Mouse (Mus musculus): Measurements from ENCODE around the gene Pced1b. TPM values are rescaled to one million over a fixed set of nuclear protein-coding genes. Genes with fewer than 3 reads are reported as not detected.
A peak's percentile ranks its signal among the peaks of the same experiment; 100 is the strongest.
"Not testable (repeated sequence)": the region's sequence is repeated elsewhere in the genome, so short reads cannot be mapped to it uniquely, and the experiment has no call there.

The Pced1b gene
- total RNA-seq (2017), result 7.9 and 9.9 TPM in 2 replicates

DNA sequence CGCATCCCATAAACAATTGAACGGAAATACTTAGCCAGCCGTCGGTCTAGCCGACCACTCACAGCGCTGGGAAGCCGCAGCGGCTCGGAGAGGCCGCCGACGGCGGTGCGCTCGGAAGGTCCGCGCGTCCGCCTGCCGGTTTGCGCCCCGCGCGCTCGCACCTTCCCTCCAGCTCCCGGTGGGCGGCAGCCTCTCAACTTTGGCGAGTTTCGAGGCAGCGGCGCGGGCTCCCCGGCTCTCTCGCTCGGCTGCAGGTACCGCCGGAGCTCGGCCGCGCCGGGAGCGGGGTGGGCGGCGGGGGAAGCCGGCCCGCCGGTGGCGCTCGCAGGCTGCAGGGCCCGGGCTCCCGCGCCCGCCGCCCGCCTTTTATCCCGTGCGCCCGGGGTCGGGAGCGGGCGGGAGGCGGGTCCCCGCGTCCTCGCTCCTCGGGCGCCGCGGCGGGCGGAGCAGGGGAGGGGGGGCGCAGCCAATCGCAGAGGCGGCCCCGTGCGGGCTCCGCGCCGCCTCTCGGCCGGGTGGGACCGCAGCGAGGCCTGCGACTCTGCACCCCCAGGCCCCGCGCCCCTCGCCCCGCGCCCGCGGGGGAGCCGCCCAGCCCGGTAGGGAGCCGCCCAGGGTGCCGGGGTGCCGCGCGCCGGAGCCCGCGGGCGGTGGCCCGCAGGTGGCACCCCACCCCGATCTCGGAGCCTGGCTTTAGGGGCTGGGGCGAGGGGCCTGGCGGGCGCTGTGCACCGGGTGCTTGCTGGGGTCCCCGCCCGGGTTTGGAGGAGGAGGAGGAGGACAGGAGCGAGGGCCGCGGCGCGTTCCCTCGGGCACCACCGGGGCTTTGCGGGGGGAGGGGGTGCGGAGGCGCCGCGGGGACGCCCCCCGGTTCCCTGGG, at the start of gene Pced1b, which contains the start of gene Amigo2:
Pced1b (plus strand) TSS at position 197 of the 880 bp plus-strand sequence.
Amigo2 (minus strand) TSS at position 377 of the 880 bp plus-strand sequence.
- no peak for ATAC-seq (replicated peaks; ENCODE audit: low read depth, poor library complexity, severe bottlenecking)

DNA sequence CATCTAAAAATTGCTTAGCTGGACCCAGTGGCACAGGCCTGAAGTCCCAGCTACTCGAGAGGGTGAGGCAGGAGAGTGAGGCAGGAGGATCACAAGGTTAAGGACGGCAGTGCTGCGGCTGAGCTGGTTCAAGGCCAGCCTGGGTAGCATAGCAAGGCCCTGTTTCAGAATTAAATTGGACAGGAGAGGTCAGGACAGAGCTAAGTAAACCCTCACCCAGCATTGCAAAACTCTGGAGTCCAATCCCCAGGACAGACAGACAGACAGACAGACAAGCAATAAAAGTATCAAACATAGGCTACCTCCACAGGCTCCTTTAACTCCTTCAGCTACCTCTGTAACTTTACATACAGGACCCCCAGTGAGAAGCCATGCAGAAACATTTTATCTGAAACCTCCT, 42.0 kb upstream of the Pced1b start:
- ATAC-seq (replicated peaks; ENCODE audit: low read depth, poor library complexity, severe bottlenecking), result no peak

DNA sequence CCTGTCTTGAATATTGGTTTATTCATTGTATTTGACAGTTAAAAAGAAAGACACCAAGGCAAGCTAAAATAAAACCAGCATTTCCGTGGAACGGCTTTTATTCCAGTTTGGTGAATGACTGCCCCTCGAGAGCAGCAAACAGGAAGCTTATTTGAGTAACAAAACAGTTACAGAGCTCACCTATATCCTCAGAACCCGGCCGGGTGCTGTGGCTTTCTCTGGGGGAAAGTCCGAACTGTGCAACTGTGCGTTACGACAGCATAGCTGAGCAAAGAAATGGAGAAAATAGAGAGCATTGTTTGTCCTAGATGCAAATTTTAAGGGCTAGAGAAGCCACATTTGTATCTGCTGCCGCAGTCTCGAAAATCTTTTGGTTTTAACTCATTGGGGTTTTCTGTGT, 41.1 kb upstream of the Pced1b start:
- ATAC-seq (replicated peaks; ENCODE audit: low read depth, poor library complexity, severe bottlenecking), result no peak

DNA sequence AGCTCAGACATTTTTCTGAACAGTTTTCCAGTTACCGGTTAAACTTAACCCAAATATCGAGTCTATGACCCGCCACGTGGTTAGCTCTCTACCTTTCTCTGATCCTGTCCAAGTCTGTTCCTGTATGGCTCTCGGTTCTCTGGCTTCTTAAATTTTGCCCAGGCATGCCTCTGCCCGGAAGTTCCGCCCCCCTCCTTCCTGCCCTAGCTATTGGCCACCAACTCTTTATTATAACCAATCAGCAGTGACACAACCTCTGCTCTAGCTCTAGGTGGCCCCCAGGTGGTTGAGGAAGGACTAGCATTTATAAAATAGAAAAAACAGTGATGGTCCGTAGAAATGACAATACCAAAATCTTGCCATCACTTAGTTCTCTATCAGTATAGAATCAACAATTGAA, 40.4 kb upstream of the Pced1b start:
- no peak for ATAC-seq (replicated peaks; ENCODE audit: low read depth, poor library complexity, severe bottlenecking)

DNA sequence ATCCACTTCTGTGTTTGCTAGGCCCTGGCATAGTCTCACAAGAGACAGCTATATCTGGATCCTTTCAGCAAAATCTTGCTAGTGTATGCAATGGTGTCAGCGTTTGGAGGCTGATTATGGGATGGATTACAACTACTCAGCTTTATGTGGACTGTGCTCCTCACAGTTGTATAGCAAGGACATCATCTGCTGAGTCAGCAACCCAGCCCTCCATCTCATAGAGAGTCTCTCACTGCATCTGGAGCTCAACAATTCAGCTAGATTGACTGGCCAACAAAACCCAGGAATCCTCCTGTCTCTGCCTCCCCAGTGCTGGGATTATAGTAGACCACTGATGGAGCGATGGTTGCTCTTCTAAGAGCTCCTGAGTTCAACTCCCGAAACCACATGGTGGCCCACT, 37.2 kb upstream of the Pced1b start:
- ATAC-seq (replicated peaks; ENCODE audit: low read depth, poor library complexity, severe bottlenecking), result not testable (repeated sequence)

DNA sequence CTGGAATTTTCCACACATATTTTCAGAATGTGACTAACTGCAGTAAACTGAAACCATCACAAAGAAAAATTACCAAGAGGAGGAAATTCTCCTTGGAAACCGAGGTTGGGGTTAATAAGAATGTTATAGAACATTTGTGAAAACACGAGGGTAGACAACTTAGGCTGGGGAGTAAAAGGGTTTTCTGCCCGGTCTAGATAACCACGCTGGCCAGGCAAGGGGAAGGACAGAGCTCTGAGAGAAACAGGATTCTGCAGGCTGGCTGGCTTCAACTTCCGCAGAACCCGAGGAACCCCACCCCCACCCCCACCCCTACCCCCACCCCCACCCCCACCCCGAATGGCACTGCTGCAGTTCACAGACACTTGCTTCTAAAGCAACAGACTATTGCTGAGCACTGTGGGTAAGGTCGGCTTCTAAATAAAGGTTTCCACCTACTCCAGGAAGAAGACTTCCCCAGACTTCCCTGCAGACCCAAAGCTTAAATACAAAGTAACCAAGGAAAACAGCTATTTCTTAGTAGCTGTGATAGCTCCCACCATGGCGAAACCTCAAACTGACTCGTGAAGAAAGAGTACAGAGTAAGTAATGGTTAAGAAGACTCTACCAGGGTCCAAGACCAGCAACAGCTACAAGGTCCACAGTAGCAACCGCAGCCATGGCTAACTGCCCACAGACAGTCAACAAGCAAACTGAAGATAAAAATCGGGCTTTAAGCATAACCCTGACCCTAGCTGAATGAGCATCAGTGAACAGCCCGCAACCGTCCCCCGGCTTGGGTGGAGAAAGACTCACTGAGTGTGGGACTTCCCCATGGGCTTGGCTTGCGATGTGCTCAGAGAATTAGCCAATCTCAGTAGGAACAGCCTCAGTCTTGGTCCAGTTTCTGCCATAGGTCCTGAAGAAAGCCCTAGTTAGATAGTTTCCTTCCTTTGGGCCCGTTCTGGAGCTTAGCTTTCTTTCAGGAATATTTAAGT, 34.1 kb upstream of the Pced1b start:
- peak; percentile 84 for ATAC-seq (replicated peaks; ENCODE audit: low read depth, poor library complexity, severe bottlenecking)

DNA sequence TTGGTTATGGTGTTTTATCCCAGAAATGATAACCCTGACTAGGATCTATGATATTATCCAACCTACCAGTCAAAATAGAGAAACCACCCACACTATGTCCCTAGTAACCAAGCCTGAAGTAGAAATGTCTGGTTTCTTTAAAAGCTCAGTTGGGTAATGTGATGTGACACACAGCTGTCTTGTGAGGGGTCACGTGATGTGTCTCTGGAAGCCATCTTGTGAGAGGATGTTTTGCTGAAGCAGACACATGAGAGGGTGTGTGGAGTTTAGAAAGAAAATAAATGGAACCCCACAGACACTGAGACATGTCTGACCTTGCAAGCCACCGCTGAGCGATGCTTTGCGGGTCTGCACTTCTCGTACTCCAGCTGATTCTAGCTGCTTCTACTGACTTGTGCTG, 30.1 kb upstream of the Pced1b start:
- ATAC-seq (replicated peaks; ENCODE audit: low read depth, poor library complexity, severe bottlenecking), result no peak

DNA sequence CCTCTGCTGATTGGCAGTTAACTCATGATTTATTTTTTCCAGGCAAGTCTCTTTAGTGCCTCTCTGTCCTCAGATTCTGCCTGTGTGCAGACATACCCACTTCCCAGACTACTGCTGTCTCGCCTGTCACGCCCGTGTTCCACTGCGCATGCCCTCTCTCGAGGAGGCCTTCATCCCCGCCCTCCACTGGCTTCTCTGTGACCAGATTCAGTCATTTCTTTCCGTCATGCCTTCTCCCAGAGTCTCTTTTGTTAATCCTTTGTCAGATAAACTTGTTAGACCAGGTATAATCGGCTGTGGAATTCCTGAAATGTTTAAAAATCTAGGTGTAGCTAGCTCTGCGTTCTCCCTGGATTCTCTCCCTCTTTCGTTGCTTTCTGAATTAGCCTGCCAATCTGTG, 23.5 kb upstream of the Pced1b start:
- no peak for ATAC-seq (replicated peaks; ENCODE audit: low read depth, poor library complexity, severe bottlenecking)

DNA sequence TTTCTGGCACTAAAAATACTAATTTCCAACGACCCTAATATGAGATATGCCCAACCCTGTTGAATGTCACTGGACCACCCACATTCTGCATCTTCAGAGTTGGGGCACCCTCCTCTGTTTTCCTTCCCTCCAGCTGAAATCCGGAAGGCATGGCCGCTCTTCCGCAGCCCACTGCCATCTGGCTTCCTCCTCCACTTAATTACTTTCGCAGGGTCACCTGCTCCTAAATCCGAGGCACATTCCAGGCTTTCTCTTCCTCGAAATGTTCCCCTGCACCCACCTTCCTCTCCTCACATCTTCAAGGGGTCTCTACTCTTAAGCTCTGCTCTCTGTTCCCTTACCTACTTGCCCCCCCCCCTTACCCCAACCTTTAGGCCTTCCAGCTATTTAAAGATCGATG, 22.9 kb upstream of the Pced1b start:
- no peak for ATAC-seq (replicated peaks; ENCODE audit: low read depth, poor library complexity, severe bottlenecking)

DNA sequence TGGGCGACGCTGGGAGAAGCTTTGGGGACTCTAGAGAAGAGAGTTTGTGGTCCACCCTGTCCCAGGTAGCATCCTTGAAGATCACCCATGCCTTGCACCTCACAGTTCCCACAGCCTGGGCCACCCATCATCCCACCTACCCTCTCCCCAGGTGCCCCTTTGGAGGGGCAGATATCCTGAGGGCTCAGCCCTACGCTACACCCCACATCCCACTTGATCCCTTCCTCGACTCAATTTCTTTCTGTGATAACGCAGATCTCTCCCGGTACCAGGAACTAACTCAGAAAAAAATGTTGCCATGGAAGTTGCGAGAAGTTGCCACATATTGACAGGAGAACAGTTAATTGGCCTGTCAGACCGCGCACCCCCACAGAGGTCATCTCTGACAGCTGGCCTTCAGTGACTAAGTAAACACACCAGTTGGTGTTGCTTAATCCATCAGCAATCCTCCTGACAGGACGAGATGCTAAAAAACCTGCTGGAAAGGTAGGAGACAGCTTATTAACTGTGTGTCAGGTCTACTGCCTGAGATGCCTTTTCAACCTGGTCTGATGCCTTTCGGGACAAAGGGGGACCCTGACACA, 17.3 kb upstream of the Pced1b start:
- no peak for ATAC-seq (replicated peaks; ENCODE audit: low read depth, poor library complexity, severe bottlenecking)

DNA sequence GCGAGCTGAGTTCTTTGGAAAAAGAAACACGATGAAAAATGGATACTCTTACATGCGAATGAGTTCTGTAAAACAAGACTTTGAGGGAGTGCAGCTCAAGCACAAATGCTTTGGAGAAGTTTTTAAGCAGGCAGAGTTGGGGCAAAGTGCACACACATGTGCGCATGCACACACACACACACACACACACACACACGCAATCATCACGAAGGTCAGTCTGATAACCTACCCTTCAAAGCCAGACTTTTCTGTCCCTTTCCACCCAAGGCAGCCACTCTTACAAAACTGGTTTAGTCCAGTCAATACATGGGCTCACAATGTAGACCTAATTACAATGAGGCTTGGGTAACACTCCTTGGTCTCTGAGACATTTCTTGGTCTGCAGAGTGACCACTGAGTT, 12.8 kb upstream of the Pced1b start:
- ATAC-seq (replicated peaks; ENCODE audit: low read depth, poor library complexity, severe bottlenecking), result no peak

DNA sequence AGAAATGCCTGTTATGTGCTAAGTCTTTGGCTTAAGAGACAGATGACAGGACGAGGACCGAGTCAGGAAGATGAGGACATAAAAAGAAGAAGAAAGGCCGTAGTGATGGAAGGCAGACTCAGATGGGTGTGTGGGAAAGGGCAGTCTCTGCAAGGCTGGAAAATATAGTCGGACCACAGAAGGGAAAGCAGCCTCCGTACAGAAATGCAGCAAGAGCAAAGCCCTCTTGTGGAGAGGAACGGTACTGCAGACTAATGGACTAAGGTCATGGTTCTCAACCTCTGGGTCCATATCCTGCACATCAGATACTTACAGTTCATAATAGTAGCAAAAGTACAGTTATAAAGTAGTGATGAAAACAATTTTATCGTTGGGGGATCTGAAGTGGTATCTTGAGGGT, 11.7 kb upstream of the Pced1b start:
- ATAC-seq (replicated peaks; ENCODE audit: low read depth, poor library complexity, severe bottlenecking), result peak; percentile 82

DNA sequence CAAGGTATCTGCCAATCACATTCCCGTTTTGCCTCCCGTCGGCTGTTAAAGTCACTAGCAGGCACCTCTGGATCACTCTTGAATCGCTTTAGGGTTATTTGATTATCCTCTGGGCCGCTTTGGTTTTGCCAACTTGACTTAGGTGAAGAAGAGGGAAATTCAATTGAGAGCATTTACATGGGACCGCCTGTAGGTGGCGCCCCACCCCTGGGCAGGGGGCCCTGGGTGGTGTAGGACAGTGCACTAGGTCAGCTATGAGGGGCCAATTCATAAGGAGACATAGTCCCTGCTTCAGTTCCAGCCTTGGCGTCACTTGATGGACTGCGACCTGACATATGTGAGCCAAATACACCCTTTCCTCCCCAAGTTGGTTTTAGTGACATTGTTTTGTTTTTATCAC, 10.0 kb upstream of the Pced1b start:
- peak; percentile 72 for ATAC-seq (replicated peaks; ENCODE audit: low read depth, poor library complexity, severe bottlenecking)

DNA sequence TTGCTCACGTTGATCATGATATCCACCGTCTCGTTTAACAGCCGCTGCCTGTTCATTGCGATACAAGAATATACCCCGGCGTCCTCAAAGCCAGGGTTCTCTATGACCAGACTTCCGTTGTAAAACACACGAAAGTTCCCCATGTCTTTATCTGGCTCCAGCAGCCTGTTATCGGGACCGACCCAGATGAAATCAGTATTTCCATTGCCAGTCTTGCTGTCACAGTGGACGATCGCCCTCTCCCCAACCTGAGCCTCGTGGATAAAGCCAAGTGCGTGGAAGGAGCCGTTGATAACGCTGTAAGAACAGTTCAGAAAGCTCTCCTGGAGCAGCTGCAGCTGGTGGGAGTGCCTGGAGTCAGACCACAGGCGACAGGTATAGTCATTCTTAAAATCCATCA, 1.5 kb upstream of the Pced1b start:
- ATAC-seq (replicated peaks; ENCODE audit: low read depth, poor library complexity, severe bottlenecking), result peak; percentile 60

DNA sequence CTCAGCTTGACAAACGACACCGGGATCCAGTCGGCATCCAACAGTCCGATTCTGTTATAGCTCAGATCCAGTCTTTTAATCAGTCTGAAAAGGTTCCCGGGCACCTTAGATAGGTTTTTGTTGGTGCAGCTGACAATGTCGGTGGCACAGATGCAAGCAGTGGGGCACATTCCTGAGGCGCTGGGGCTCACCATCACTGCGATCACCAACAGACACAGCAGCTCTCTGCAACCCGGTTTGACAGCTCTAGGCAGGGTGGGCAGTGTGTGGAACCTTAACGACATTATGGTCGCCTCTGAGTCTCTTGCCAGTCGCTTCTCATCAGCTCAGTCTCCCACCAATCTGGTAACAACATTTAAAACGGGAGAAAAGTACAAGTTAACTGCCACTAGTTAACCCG, 651 bp upstream of the Pced1b start:
- no peak for ATAC-seq (replicated peaks; ENCODE audit: low read depth, poor library complexity, severe bottlenecking)

DNA sequence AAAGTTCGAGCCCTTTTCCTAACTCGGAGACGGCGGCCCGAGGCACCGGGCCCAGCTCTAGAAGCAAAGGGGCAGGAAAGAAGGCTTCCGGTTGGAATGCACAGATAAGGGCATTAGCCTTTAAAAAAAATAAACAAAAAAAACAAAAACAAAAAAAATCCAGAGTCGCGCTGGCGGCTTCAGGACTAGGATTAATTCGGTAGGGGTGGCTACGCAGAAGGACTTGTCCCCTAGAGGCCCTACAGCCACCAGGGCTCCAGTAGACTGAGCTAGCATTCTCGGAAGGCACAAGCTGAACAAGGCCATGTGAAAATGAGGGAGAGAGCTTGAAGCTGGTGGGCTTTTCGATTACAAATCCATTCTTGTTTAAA, 869 bp downstream of the Pced1b start:
- ATAC-seq (replicated peaks; ENCODE audit: low read depth, poor library complexity, severe bottlenecking), result no peak; the same call in 1 of the 2 replicates

DNA sequence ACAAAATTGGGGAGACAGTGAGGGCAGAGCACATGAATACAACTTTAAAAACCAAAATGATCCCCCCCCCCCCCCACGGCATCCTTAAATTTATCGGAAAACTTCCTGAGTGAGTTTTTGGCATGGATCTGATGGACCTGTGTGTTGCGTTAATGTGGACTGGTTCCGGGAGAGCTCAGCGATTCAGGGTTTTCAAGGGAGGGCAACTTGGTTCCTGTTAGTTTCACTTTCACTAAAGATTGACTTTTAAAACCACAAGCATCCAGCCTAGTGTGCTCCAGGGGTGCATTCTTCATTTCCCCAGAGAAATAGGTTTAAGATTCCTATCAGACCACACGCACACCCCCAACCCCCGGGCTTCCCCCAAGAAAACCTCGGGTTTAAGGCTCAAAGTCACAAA, 1.4 kb downstream of the Pced1b start:
- peak; percentile 35 for ATAC-seq (replicated peaks; ENCODE audit: low read depth, poor library complexity, severe bottlenecking)

DNA sequence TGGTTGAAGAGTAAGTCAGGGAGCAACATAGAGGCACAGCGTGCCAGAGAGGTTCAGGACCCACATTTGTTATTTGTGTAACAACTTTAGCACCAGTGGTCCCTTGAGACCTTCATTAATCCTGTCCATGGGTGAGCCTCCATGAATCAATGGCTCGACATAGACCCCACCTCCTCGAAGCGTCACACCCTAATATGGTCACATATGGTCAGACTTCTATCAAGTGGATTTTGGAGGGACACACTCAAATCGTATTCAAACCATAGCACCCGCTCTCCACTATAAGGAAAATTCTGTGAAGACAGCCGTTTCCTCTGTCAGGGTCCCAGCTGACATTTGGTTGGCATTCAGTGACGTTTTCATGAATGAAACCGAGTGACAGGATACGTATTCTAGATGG, 2.4 kb downstream of the Pced1b start:
- ATAC-seq (replicated peaks; ENCODE audit: low read depth, poor library complexity, severe bottlenecking), result no peak

DNA sequence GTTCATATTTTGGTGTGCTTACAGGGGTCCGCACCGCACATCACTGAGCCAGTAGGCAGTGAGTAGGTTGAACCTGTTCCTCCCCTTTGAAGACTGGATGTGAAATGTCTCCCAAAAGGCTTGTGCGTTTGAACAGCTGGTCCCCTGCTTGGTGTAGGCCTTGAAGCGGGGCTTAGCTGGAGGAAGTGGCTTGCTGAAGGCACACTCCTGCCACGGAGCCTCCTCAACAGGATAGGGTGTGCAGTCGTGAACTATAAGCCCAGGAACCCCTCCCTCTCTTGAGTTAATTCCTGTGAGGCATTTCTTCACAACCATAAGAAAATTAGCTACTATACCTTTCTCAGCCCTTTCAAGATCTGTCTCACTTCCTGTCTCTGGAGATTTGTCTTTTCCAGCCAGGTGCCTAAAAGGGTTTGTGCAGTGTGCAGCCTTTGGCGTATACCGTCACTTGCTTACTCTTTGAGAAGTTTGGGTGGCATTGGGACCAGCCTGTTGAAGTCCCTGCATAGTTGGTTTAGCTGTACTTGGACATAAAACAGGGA, 5.7 kb downstream of the Pced1b start:
- no peak for ATAC-seq (replicated peaks; ENCODE audit: low read depth, poor library complexity, severe bottlenecking)

DNA sequence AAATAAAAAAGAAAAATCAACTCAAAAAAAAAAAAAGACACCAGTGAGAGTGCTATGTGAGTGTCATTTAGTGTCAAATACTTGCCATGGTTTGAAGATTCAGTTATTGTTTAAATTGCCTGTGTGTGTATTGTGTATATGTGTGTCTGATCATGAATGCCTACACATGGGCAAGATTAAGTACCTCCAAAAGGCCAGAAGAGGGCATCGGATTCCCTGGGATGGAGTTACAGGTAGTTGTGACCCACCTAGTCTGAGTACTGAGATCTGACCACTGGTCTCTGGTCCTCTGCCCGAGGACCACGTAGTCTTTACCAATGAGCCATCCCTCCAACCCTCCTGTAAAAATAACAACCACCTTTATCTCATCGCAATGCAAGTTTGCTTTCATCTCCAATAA, 7.5 kb downstream of the Pced1b start:
- no peak for ATAC-seq (replicated peaks; ENCODE audit: low read depth, poor library complexity, severe bottlenecking)

Data from common myeloid progenitor, adult 5-6 weeks (primary cell).